In genomic region chr6:47904361-47904760, GRCm38 (mm10) we compare ENCODE assay signal across 18 mouse cellular contexts. TPM values are rescaled to one million over a fixed set of nuclear protein-coding genes. Genes with fewer than 3 reads are reported as not detected.
DNase-seq lines count a peak whose midpoint lies in the region; ATAC-seq and TF ChIP-seq lines count a peak whose summit lies in the region.
"Had no signal": no experiment of that assay in that cellular context is flagged by ENCODE, and none has a peak within 500 bp of the region (broad histone marks: within the 10 kb centered on the region; RNA-seq: fewer than 3 reads in every experiment).

No protein-coding gene starts in this region.

- H3K9ac ChIP-seq in hindbrain, embryonic 15.5 days = no peak overlapping the region
- H3K9ac ChIP-seq in hindbrain, postnatal 0 days (replicated peaks; ENCODE audit: low read length) = no peak overlapping the region
- peak overlapping the region; percentile 72 for H3K9ac ChIP-seq in ES-E14 (ENCODE audit: insufficient read depth, low read depth, low read length, poor library complexity, severe bottlenecking)
- H3K9ac ChIP-seq: forebrain, embryonic 12.5 days; limb, embryonic 15.5 days; liver, embryonic 15.5 days had no signal

- no peaks in the 10 kb centered on the region for H3K4me1 ChIP-seq in hindbrain, embryonic 15.5 days (replicated peaks)
- H3K4me1 ChIP-seq in hindbrain, postnatal 0 days (ENCODE audit: insufficient read depth, low read length) = no peaks in the 10 kb centered on the region
- H3K4me1 ChIP-seq in ES-E14 (ENCODE audit: control insufficient read depth in 2 of 2, insufficient read depth in 2 of 2, low read length in 2 of 2, poor library complexity in 1 of 2) = peaks cover 0 to 4% of the 10 kb centered on the region in 2 experiments; a peak in 2 of 4 replicates
- H3K4me1 ChIP-seq: forebrain, embryonic 12.5 days; limb, embryonic 15.5 days; liver, embryonic 15.5 days had no signal

- ATAC-seq in hindbrain, embryonic 15.5 days (ENCODE audit: low FRiP score, low read depth) = peak; percentile 38; the same call in 1 of the 2 replicates
- ATAC-seq in hindbrain, postnatal 0 days = no peak

- DNase-seq in heart, adult 11 months = peak; percentile 87
- no peak for DNase-seq in heart, postnatal 25 days (ENCODE audit: low spot score)
- DNase-seq in hindbrain, postnatal 0 days (ENCODE audit: low spot score) = no peak
- peak; percentile 17 for DNase-seq in ES-E14 (ENCODE audit: low read depth, low spot score)
- peak; percentile 5 for DNase-seq in brain, embryonic 14.5 days (ENCODE audit: low read depth)
- no peak for DNase-seq in layer of hippocampus, postnatal 10 days (ENCODE audit: low spot score in 2 of 2)
- DNase-seq in T-cell, adult 2 months (ENCODE audit: low spot score) = no peak
- DNase-seq: gastrocnemius, postnatal 36 days; kidney, adult 18-20 months; thymus, adult 18-20 months; thymus, postnatal 4 days had no signal

- no peak overlapping the region for H3K4me2 ChIP-seq in hindbrain, embryonic 15.5 days
- no peak overlapping the region for H3K4me2 ChIP-seq in hindbrain, postnatal 0 days (ENCODE audit: low read depth, low read length)
- H3K4me2 ChIP-seq: forebrain, embryonic 12.5 days; limb, embryonic 15.5 days; liver, embryonic 15.5 days; midbrain, embryonic 11.5 days had no signal

- in situ Hi-C loops in ES-E14 (cut with MboI; ENCODE audit: low sequenced_read_pairs in 2 of 2, unreplicated experiment in 2 of 2) = no loop called here

- no peak overlapping the region for H3K4me3 ChIP-seq in hindbrain, embryonic 15.5 days
- H3K4me3 ChIP-seq in hindbrain, postnatal 0 days (ENCODE audit: low read length) = no peak overlapping the region
- peak overlapping the region; percentile 78 to 81 for H3K4me3 ChIP-seq in ES-E14 (ENCODE audit: insufficient read depth in 1 of 2, low read depth in 1 of 2, low read length in 2 of 2, poor library complexity in 1 of 2, severe bottlenecking in 1 of 2)
- H3K4me3 ChIP-seq: forebrain, embryonic 12.5 days; limb, embryonic 15.5 days; liver, embryonic 15.5 days had no signal

- intact Hi-C loops in heart, postnatal 25 days (cut with DNase I) = no loop called here

- peaks cover 84% of the 10 kb centered on the region for H3K36me3 ChIP-seq in hindbrain, embryonic 15.5 days
- H3K36me3 ChIP-seq in hindbrain, postnatal 0 days (ENCODE audit: insufficient read depth, low read length) = peaks cover 57% of the 10 kb centered on the region
- no peaks in the 10 kb centered on the region for H3K36me3 ChIP-seq in ES-E14 (ENCODE audit: control insufficient read depth, insufficient read depth, low read length, poor library complexity, severe bottlenecking)

- no peak for TF ChIP-seq CTCF in hindbrain, postnatal 0 days (IDR thresholded peaks at IDR 0.05; ENCODE audit: low read depth)
- TF ChIP-seq CTCF in brain, embryonic 14.5 days (IDR thresholded peaks at IDR 0.05; ENCODE audit: borderline replicate concordance, extremely low read depth, insufficient read depth, insufficient read length) = no peak

- WGBS in hindbrain, embryonic 15.5 days = 41% methylated on average over 19 of the region's 19 CpGs
- WGBS in hindbrain, postnatal 0 days = 57% methylated on average over 19 of the region's 19 CpGs

- H3K27me3 ChIP-seq in hindbrain, embryonic 15.5 days = no peaks in the 10 kb centered on the region
- no peaks in the 10 kb centered on the region for H3K27me3 ChIP-seq in hindbrain, postnatal 0 days (ENCODE audit: insufficient read depth, low read length)
- H3K27me3 ChIP-seq: limb, embryonic 15.5 days; liver, embryonic 15.5 days had no signal

- H3K9me3 ChIP-seq in hindbrain, embryonic 15.5 days = no peaks in the 10 kb centered on the region
- no peaks in the 10 kb centered on the region for H3K9me3 ChIP-seq in hindbrain, postnatal 0 days (ENCODE audit: low read length)
- no peaks in the 10 kb centered on the region for H3K9me3 ChIP-seq in ES-E14 (ENCODE audit: control insufficient read depth, insufficient read depth, low read depth, low read length)
- H3K9me3 ChIP-seq: forebrain, embryonic 12.5 days; limb, embryonic 15.5 days had no signal

- H3K27ac ChIP-seq in hindbrain, embryonic 15.5 days (replicated peaks) = no peak overlapping the region
- H3K27ac ChIP-seq in hindbrain, postnatal 0 days = no peak overlapping the region
- no peak overlapping the region for H3K27ac ChIP-seq in ES-E14 (ENCODE audit: insufficient read depth, low read depth, low read length, poor library complexity, severe bottlenecking)
- H3K27ac ChIP-seq: forebrain, embryonic 12.5 days; kidney, postnatal 0 days; limb, embryonic 15.5 days; liver, embryonic 15.5 days; macrophage had no signal

- no peak for TF ChIP-seq POLR2A in brain, embryonic 14.5 days (IDR thresholded peaks at IDR 0.05; ENCODE audit: borderline replicate concordance, extremely low read depth, insufficient read depth, insufficient read length, poor library complexity, severe bottlenecking)

TF ChIP-seq in ES-E14, 5 proteins besides CTCF, POLR2A, EP300 and RAD21:
- TF ChIP-seq CHD2 (IDR thresholded peaks at IDR 0.05; ENCODE audit: low read depth, low read length) (no peak), ZC3H11A (IDR thresholded peaks at IDR 0.05; ENCODE audit: borderline replicate concordance, low read depth, low read length) (no peak), ZNF384 (IDR thresholded peaks at IDR 0.05; ENCODE audit: low read depth, low read length) (no peak), MAFK (IDR thresholded peaks at IDR 0.05; ENCODE audit: insufficient read depth, low read depth, low read length) (no peak), HCFC1 (IDR thresholded peaks at IDR 0.05; ENCODE audit: borderline replicate concordance, insufficient read depth, low read length) (no peak)

RNA-seq across cellular contexts. Expression of gene Zfp212, which starts 15.9 kb away (rescaled TPM):
- 10 to 100 TPM in 1 of 2 experiments, 1 to 10 TPM in 1; 8.6 to 10.4 TPM for total RNA-seq in heart, postnatal 25 days (2021)
- 16.9 TPM in 2 replicates for polyA plus RNA-seq in hindbrain, embryonic 15.5 days (2015; fragmentation: Nextera tagmentation; extraction: Ambion mirVana)
- total RNA-seq in hindbrain, postnatal 0 days (2014; rRNA removed) = 15.3 and 17.0 TPM in 2 replicates
- polyA plus RNA-seq in hindbrain, postnatal 0 days (2015; fragmentation: Nextera tagmentation; extraction: Ambion mirVana) = 19.6 and 20.3 TPM in 2 replicates
- total RNA-seq in ES-E14 (2012; rRNA removed) = 9.2 and 10.1 TPM in 2 replicates
- 19.8 and 22.3 TPM in 2 replicates for polyA plus RNA-seq in brain, embryonic 14.5 days (2012; rRNA removed)
- total RNA-seq in layer of hippocampus, postnatal 10 days (2021) = 10 to 100 TPM; 16.9 to 17.2 TPM

RNA-seq across cellular contexts. Expression of gene Zfp282, which starts 27.4 kb away (rescaled TPM):
- 1 to 10 TPM; 6.1 to 7.0 TPM for total RNA-seq in heart, postnatal 25 days (2021)
- 23.9 and 26.2 TPM in 2 replicates for polyA plus RNA-seq in hindbrain, embryonic 15.5 days (2015; fragmentation: Nextera tagmentation; extraction: Ambion mirVana)
- 41.8 and 43.8 TPM in 2 replicates for total RNA-seq in hindbrain, postnatal 0 days (2014; rRNA removed)
- 14.4 and 15.5 TPM in 2 replicates for polyA plus RNA-seq in hindbrain, postnatal 0 days (2015; fragmentation: Nextera tagmentation; extraction: Ambion mirVana)
- 4.9 and 6.3 TPM in 2 replicates for total RNA-seq in ES-E14 (2012; rRNA removed)
- 26.1 and 29.8 TPM in 2 replicates for polyA plus RNA-seq in brain, embryonic 14.5 days (2012; rRNA removed)
- 10 to 100 TPM; 25.9 to 26.5 TPM for total RNA-seq in layer of hippocampus, postnatal 10 days (2021)

RNA-seq across cellular contexts. Expression of gene Zfp956, which starts 48.8 kb away (rescaled TPM):
- total RNA-seq in heart, postnatal 25 days (2021) = 1 to 10 TPM; 1.1 to 1.9 TPM
- 19.6 and 23.0 TPM in 2 replicates for polyA plus RNA-seq in hindbrain, embryonic 15.5 days (2015; fragmentation: Nextera tagmentation; extraction: Ambion mirVana)
- total RNA-seq in hindbrain, postnatal 0 days (2014; rRNA removed) = 30.6 and 32.0 TPM in 2 replicates
- 21.0 and 21.3 TPM in 2 replicates for polyA plus RNA-seq in hindbrain, postnatal 0 days (2015; fragmentation: Nextera tagmentation; extraction: Ambion mirVana)
- 8.6 and 10.9 TPM in 2 replicates for total RNA-seq in ES-E14 (2012; rRNA removed)
- polyA plus RNA-seq in brain, embryonic 14.5 days (2012; rRNA removed) = 26.3 and 34.0 TPM in 2 replicates
- 10 to 100 TPM; 21.9 to 25.0 TPM for total RNA-seq in layer of hippocampus, postnatal 10 days (2021)

Comparison
In these comparisons a context has a peak if more than half of its experiments do, and no peak if none do; other contexts are left out.
1. DNase-seq: peak in heart, adult 11 months (single experiment), ES-E14 (single experiment) and brain, embryonic 14.5 days (single experiment); none in heart, postnatal 25 days (single experiment), hindbrain, postnatal 0 days (single experiment), layer of hippocampus, postnatal 10 days (0 of 2) and T-cell, adult 2 months (single experiment).
2. H3K4me3 ChIP-seq: peak in ES-E14 (2 of 2); none in hindbrain, embryonic 15.5 days (single experiment) and hindbrain, postnatal 0 days (single experiment).